Mouse (Mus musculus): ENCODE results near the gene Pla2g6.

Gene Pla2g6

GRCm38 (mm10) chr15:79242574-79243233 is 85.5 kb downstream of the Pla2g6 start:
- no peak for DNase-seq (ENCODE audit: low read depth, low spot score)

- no peak for DNase-seq (ENCODE audit: low read depth, low spot score)
Observed at GRCm38 (mm10) chr15:79238036-79238435, 90.2 kb downstream of the Pla2g6 start.
